Mouse (Mus musculus) liver, embryonic 18 days (tissue): ENCODE measurements around the gene Adam10. TPM values are rescaled to one million over a fixed set of nuclear protein-coding genes. Genes with fewer than 3 reads are reported as not detected.

ENCODE experiments used
- polyA plus RNA-seq: library from polyadenylated mRNA; depleted of rRNA; stranded (reverse); fragments of >200 nt; gene quantifications from 2 replicates; pipeline ENCODE4 v1.2.3, GENCODE M21; 2012; rRNA removed

The Adam10 gene
- 23.3 and 23.6 TPM in 2 replicates for polyA plus RNA-seq

DNA sequence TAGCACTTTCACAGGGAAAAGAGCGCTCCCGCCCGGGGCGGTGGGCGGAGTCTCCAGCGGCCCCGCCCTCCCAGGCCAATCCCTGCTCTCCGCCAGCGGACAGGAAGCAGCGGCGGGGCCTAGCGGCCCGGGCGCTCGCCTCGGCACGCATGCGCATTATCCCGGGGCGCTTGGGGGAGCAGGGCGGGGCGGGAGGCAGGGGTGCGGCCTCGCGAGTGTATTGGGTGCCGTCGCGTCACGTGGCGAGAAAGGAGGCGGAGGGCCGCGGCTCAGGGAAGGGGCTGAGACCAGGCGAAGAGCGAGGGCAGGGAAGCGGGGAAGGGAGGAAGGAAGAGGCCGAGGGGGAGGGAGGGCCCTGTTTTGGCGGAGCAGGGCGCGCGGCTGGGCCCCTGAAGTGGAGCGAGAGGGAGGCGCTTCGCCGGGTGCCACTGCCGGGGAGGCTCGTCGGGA lies at the start of gene Adam10:
TSS of gene Adam10 (plus strand) at position 316 of the 450 bp plus-strand sequence.

GRCm38 (mm10) chr9:70656130-70657007 lies 22.4 kb upstream of the Adam10 start, which contains the start of gene Gm10642:
TSS of gene Gm10642 (plus strand) at chr9:70656251.

DNA sequence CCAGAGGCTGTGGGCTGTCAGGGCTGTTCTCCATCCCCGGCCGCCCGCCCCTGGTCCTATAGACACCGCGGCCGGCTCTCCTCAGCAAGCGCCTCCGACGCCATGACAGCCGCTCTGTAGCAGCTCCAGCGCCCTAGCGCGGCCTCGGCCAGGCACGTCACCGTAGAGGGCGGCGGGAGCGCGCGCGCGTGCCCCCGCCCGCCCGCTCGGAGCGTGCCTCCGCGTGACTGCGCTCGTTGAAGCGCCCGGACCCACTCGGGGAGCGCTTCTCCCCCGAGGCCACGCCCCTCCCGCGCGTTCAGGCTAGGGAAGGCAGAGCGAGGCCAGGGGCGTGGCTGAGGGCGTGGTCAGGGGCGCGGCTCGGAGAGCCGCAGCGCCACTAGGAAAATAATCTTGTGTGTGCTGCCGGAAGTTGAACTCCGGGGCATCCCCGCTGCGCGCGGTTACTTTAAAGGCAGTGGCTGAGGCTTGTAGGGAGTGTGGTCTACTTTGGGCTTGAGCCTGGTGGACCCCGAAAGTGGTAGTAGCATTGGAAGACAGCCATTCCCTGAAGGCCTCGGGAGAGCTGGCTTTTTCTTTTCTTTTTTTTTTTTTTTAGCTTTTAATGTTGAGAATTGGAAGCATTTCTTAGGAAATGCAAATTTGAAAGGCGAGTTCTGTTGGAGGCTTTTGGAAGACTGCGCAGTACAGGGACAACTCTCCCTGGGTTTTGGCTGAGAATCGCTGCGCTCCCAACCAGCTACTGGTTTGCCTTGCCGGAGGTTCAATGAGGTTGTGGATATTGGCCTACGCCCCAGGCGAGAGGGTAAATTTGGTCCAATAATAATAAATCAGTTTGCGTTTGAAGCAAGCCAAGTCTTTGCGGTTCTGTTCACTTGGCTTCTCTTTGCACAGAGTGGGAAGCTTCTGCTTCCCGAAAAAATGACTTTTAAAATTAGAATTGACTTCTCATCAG lies 21.5 kb upstream of the Adam10 start, which contains the start of gene Mindy2:
TSS of gene Mindy2 (minus strand) at position 162 of the 955 bp plus-strand sequence.

Other genes with a start within 250 kb of the Adam10 start
- 8.9 and 10.9 TPM in 2 replicates for gene Rnf111, start 175.3 kb upstream of the Adam10 start, polyA plus RNA-seq
- gene Sltm, start 136.2 kb upstream of the Adam10 start, polyA plus RNA-seq, result 12.4 and 14.6 TPM in 2 replicates
- 1.8 and 4.6 TPM in 2 replicates for gene Gm10642, start 22.7 kb upstream of the Adam10 start, polyA plus RNA-seq
- gene Mindy2, start 21.8 kb upstream of the Adam10 start, polyA plus RNA-seq, result 6.2 and 6.7 TPM in 2 replicates